Mouse (Mus musculus) neural tube, embryonic 10.5 days (tissue): ENCODE results near the gene Arhgef28.

Source experiments
- DNase-seq: peaks from one replicate; pipeline ENCODE4 v3.0.0-alpha.2; 2017; ENCODE audit warnings: low spot score; ENCODE audit errors: extremely low spot score

Arhgef28 gene

GRCm38 (mm10) chr13:98184632-98185031, 21.6 kb downstream of the Arhgef28 start:
- DNase-seq: no peak

GRCm38 (mm10) chr13:98183157-98183878, 22.9 kb downstream of the Arhgef28 start:
- no peak for DNase-seq

DNA sequence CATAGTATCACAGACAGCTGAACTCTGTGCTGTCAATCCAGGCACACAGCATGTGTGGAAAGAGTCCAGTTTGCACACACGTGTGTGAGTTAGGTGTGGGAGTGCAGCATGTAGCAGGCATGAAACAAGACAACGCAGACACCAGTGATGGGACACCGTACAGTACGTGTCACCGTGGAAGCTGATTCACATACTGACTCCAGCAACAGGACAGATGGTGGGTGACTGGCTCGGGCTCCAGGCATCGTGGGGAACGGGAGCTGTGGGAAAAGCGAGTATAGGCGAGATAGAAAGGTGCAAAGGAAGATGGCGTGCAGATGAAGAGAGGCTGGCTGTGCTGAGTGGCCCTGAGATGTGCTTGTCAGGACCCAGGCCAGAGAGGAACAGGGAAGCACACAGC, 23.9 kb downstream of the Arhgef28 start:
- no peak for DNase-seq

- no peak for DNase-seq
These were observed 25.6 kb downstream of the Arhgef28 start for GRCm38 (mm10) chr13:98180636-98181035.

DNA sequence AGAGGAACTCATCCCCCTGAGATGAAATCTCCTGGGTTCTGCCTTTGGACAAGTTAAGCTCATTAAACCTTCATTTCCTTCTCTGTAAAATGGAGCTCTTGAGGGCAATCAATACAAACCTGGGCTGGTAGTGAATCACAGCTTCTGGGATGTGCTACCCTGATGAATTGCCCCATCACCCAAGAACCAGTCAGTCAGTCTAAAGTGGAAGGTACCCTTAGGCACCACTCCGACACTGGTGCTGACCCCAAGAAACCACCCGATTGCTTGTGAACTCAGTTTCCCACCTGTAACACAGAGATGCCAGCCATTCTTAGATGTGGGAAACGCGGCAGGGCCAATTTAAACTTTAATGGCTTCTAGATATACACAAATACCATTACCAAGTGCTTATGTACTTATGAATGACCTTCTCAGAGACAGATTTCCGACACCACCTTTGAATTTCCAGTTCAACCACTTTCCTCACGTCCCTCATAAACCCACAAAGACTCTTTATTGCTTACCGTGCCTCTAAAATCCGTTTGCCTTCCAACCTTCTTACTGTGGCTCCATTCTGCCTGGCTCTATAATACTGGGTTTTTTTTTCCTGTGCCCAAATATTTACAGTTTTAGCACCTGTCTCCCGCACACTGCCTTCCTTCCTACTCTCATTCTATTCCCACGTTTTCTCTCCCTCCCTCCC, 30.8 kb downstream of the Arhgef28 start:
- no peak for DNase-seq

GRCm38 (mm10) chr13:98173008-98173407, 33.2 kb downstream of the Arhgef28 start:
- no peak for DNase-seq

DNA sequence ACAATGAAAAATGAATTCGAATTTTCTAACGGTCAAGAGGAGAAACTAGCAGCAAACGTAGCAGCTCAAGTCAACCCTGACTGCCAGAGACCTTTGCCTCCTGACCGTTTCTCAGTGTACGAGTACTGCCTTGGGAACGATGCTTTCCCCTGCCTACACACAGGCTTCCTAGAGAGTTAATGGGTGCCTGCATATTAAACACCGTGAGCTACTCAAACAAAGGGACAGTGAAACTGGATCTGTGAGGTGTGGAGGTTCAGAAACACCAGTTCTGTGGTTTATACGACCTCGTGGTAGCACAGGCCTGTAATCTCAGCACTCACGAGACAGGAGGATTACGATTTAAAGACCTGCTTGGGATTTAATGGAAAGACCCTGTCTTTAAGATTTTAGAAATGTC, 33.9 kb downstream of the Arhgef28 start:
- no peak for DNase-seq

DNA sequence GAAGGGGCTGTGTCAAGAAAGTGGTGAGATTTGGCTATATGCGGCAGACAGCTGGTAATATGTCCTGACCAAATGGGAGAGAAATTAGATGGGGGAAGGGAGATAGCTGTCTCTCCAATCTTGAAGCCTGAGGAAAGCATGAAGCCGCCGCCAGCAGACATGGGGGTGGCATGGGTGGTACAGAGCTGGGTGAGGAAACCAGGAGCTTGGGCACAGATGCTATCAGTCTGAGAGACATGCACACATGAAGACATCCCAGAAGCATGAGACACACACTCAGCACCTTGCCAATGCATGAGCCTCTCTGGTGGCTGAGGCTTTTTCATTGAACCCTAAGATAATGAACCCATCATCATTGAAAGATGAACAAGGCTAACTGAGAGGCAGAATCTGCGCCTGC, 34.5 kb downstream of the Arhgef28 start:
- DNase-seq: no peak

DNA sequence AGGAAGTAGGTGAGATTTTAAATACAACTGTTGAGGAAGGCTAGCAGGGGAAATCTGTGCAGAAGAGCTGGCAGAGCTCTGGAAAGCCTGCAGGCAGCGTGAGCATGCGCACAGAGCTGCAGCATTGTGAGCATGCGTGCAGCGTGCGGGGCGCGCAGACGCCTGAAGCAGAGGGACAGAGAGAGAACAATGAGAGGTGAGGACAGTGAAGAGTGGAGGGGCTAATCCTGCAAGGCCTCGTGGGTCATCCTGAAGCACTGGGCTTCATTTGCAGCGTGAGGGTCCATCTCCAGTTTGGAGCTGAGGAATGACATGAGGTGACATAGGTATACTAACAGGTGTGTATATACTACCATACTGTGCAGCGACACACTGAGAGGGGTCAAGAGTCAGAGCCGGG, 35.0 kb downstream of the Arhgef28 start:
- no peak for DNase-seq

DNA sequence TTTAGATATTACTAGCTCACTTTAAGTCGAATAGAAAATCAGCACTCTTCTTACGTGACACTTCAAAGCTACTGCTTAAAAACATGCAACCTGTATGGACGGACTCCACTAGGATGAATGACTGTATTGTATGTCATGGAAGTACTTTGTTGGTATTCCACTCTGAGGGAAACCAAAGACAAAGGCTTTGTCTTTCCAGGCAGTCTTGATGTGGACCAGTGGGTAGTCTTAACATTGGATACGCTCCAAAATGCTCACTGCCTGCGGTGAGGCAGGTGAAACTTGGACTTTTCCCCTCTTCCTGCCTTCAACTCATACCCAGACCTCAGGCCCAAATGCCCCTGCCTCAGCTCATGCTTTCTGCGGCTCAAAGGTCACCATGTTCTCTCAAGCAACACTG, 41.4 kb downstream of the Arhgef28 start:
- no peak for DNase-seq

DNA sequence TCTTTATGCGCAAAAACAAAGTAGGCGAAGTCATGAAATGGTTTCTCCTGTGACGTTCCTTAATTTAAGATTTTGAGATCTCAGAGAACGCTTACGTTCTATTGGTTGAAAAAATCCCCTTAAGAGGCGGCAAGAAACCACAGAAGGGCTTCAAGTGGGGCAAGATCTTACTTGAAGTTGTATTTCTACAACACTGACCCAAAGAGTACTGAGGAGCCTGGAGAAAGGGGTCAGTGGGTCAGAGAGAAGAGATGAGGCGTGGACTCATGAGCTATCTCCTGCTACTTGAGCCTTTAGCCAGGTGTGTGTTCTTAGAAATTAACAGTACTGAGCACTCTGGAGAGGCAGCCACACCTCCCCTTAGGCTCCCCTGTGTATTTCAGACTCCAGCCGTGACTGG, 44.7 kb downstream of the Arhgef28 start:
- no peak for DNase-seq

GRCm38 (mm10) chr13:98156656-98157055, 49.6 kb downstream of the Arhgef28 start:
- DNase-seq: no peak

GRCm38 (mm10) chr13:98152759-98153158, 53.5 kb downstream of the Arhgef28 start:
- DNase-seq: no peak

GRCm38 (mm10) chr13:98147532-98147931, 58.7 kb downstream of the Arhgef28 start:
- no peak for DNase-seq

GRCm38 (mm10) chr13:98146573-98147160, 59.6 kb downstream of the Arhgef28 start:
- no peak for DNase-seq

DNA sequence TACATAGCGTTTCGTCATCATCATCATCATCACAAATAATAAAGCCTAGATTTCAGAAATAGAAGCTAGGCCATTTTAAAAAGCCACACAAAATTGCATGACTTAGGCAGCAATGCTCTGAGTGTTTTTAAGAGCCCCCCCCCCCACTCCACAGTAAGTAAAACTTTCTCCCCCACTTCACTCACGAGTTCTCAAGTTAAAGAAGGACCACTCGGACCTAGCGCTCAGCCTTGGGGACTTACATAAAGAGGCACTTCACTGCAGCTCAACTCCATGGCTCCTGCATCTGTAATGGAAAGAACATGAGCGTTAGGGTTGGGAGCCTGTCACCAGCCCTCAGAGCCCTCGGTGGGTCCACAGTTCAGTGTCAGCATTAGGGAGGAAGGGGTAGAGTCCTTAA, 60.9 kb downstream of the Arhgef28 start:
- DNase-seq: no peak

- no peak for DNase-seq
These were observed 63.2 kb downstream of the Arhgef28 start for GRCm38 (mm10) chr13:98143000-98143399.

- DNase-seq: no peak
These were observed 65.6 kb downstream of the Arhgef28 start for GRCm38 (mm10) chr13:98140626-98141025.

GRCm38 (mm10) chr13:98138786-98139185, 67.5 kb downstream of the Arhgef28 start:
- no peak for DNase-seq

- no peak for DNase-seq
These were observed 70.2 kb downstream of the Arhgef28 start for GRCm38 (mm10) chr13:98135890-98136555.

- no peak for DNase-seq
These were observed 73.3 kb downstream of the Arhgef28 start for GRCm38 (mm10) chr13:98132951-98133350.

DNA sequence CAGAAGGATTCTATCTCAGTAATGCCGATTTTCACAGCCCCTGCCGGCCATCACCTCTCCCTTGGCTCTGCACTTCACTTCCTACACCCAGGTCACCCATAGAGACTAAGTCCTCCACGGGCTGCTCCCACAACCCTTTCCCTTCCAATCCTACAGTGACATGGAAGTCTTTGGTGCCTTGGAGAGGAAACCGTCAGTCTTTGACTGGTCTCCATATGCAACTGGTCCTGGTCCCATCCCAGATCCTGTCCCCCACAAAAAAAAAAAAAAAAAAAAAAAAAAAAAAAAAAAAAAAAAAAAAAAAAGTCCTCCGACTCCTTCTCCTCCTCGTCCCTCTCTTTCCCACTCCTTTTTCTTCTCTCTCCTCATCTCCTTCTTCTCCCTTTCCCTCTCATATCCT, 74.0 kb downstream of the Arhgef28 start:
- no peak for DNase-seq
